Mouse (Mus musculus) urinary bladder, postnatal 25 days (tissue): Measurements from ENCODE around the gene Hoxa1.

Experiments
- DNase-seq: peaks from one replicate; pipeline ENCODE4 v3.0.0; 2022; ENCODE audit warnings: low spot score

Hoxa1 gene

GRCm38 (mm10) chr6:52158276-52159051 is at the start of gene Hoxa1:
Hoxa1 (minus strand) TSS chr6:52158317.
- DNase-seq = peak; percentile 73

- no peak for DNase-seq
Observed at GRCm38 (mm10) chr6:52207684-52207976, 49.5 kb upstream of the Hoxa1 start.

GRCm38 (mm10) chr6:52206882-52207683 is 49.0 kb upstream of the Hoxa1 start:
- no peak for DNase-seq

- DNase-seq = no peak
Observed at GRCm38 (mm10) chr6:52205638-52206621, 47.8 kb upstream of the Hoxa1 start.

GRCm38 (mm10) chr6:52205221-52205620 is 47.1 kb upstream of the Hoxa1 start:
- no peak for DNase-seq

- peak; percentile 80 for DNase-seq
Observed at GRCm38 (mm10) chr6:52204050-52204752, 46.1 kb upstream of the Hoxa1 start, which contains the start of gene Hoxa5. Hoxa5 (minus strand) TSS chr6:52204587.

GRCm38 (mm10) chr6:52203371-52204049 is 45.4 kb upstream of the Hoxa1 start:
- DNase-seq = no peak

- DNase-seq = no peak
Observed at GRCm38 (mm10) chr6:52203121-52203370, 44.9 kb upstream of the Hoxa1 start.

- DNase-seq = no peak
Observed at GRCm38 (mm10) chr6:52202362-52203120, 44.4 kb upstream of the Hoxa1 start.

- DNase-seq = no peak
Observed at GRCm38 (mm10) chr6:52201269-52201668, 43.2 kb upstream of the Hoxa1 start.

- no peak for DNase-seq
Observed at GRCm38 (mm10) chr6:52200751-52201250, 42.7 kb upstream of the Hoxa1 start.

- DNase-seq = no peak
Observed at GRCm38 (mm10) chr6:52200073-52200750, 42.1 kb upstream of the Hoxa1 start.

GRCm38 (mm10) chr6:52197271-52197670 is 39.2 kb upstream of the Hoxa1 start:
- DNase-seq = no peak

GRCm38 (mm10) chr6:52196811-52197210 is 38.7 kb upstream of the Hoxa1 start:
- no peak for DNase-seq

GRCm38 (mm10) chr6:52194690-52195089 is 36.6 kb upstream of the Hoxa1 start:
- no peak for DNase-seq

GRCm38 (mm10) chr6:52191860-52192550 is 33.9 kb upstream of the Hoxa1 start:
- peak; percentile 90 for DNase-seq

- DNase-seq = no peak
Observed at GRCm38 (mm10) chr6:52190906-52191810, 33.0 kb upstream of the Hoxa1 start, which contains the start of gene Hoxa4. Hoxa4 (minus strand) TSS chr6:52191753.

GRCm38 (mm10) chr6:52190410-52190809 is 32.3 kb upstream of the Hoxa1 start:
- DNase-seq = no peak
